Mouse (Mus musculus) liver, postnatal 0 days (tissue): ENCODE measurements around the gene 4933428G20Rik.

Source experiments
- CTCF ChIP-seq: sonication (generic); IDR thresholded peaks from 2 replicates; pipeline ENCODE4 v1.5.1; 2016; ENCODE audit warnings: antibody characterized with exemption, low read depth
- EP300 ChIP-seq: IDR thresholded peaks from 2 replicates; pipeline ENCODE4 v1.6.1; 2016; ENCODE audit warnings: antibody characterized with exemption, low read depth, mild to moderate bottlenecking

DNA sequence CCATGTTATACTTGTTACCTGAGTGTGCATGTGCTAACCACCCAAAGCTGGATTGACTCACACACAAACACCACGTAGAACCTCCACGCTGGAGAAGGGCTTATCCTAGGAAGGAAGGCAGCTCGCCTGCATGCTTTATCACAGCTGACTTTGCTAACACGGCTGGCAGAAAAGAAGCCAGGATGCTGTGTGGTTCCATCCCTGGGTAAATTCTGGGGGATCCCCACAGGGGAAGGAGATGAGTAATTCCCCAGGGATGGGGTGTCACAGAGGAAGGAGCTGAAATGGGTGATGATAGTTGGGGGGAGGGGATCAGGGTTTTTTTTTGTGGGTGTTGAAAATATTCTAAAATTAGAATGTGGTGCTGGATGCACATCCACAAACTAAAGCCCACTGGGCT lies 5.6 kb upstream of the 4933428G20Rik start:
- TF ChIP-seq CTCF (no peak), EP300 (no peak)
